Mouse (Mus musculus): ENCODE measurements at regions not wholly inside any gene's neighbourhood (a gene's known extent, or its start where the extent isn't known, plus 50 kb on each side); places are given as distances from the start of the nearest gene placed in this dataset.

DNA sequence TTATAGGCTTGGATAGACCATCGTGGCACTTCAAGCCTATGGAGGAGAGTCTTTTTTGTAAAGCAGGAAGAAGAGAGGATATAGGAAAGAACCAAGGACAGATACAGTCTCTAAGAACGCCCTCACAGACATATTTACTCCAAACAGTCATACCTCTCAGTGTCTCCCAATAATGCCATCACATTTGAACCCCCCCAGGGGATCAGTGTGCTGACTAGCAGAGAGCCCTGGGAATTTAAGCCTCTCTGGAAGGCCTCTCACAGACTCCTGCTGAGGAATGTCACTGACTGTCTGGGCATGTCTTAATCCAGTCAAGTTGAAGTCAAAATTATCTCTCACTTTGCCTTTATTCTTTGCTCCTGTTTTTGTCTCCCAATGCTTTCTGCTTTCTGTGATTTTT is 550.2 kb downstream of the Cd109 start:
- no peak overlapping the region for H3K9ac ChIP-seq (ENCODE audit: low read length)
- no peaks in the 10 kb centered on the region for H3K27me3 ChIP-seq (ENCODE audit: control insufficient read depth, insufficient read depth, low read length)
- no peaks in the 10 kb centered on the region for H3K9me3 ChIP-seq (ENCODE audit: control insufficient read depth, low read length)
- H3K4me2 ChIP-seq (replicated peaks; ENCODE audit: low read depth): no peak overlapping the region
- no peak overlapping the region for H3K4me3 ChIP-seq (ENCODE audit: low read depth, low read length)
- WGBS: 41% methylated on average over 2 of the region's 2 CpGs
- no peaks in the 10 kb centered on the region for H3K36me3 ChIP-seq (ENCODE audit: control insufficient read depth, insufficient read depth, low read length)
- H3K27ac ChIP-seq (replicated peaks): no peak overlapping the region
- no peak for ATAC-seq (ENCODE audit: low FRiP score, low TSS enrichment)
- H3K4me1 ChIP-seq (replicated peaks; ENCODE audit: control insufficient read depth, insufficient read depth): no peaks in the 10 kb centered on the region
- DNase-seq (ENCODE audit: low spot score): no peak
- TF ChIP-seq CTCF (IDR thresholded peaks at IDR 0.05; ENCODE audit: low read depth) (no peak), EP300 (optimal IDR thresholded peaks at IDR 0.05) (no peak)

DNA sequence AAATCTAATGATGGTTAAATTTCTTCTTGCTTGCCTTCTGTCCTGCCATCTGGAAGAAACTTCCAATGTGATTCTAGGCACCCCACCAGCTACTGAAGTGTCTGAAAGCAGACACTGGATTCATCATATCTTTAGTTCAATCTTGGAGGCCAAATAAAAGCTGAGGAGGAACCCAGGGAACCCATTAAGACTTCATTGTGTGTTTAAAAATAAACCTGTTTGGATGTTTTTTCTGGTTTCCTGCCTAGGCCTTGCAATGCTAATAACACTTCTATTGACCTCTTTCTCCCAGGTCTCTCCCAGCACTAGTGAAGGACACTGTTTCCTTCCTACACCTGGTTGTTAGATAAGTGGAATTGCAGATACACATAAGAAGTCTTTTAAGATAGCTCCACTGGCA is 545.6 kb downstream of the Col12a1 start:
- Histone ChIP-seq H3K9ac (ENCODE audit: low read length) (no peak overlapping the region), H3K9me3 (ENCODE audit: control insufficient read depth, low read length) (no peaks in the 10 kb centered on the region), H3K4me2 (replicated peaks; ENCODE audit: low read depth) (no peak overlapping the region), H3K4me3 (ENCODE audit: low read depth, low read length) (no peak overlapping the region), H3K27me3 (ENCODE audit: control insufficient read depth, insufficient read depth, low read length) (no peaks in the 10 kb centered on the region), H3K36me3 (ENCODE audit: control insufficient read depth, insufficient read depth, low read length) (no peaks in the 10 kb centered on the region), H3K4me1 (replicated peaks; ENCODE audit: control insufficient read depth, insufficient read depth) (no peaks in the 10 kb centered on the region), H3K27ac (replicated peaks) (no peak overlapping the region)
- no peak for TF ChIP-seq CTCF (IDR thresholded peaks at IDR 0.05; ENCODE audit: low read depth)
- ATAC-seq (ENCODE audit: low FRiP score, low TSS enrichment): no peak
- DNase-seq (ENCODE audit: low spot score): no peak

- no peak for DNase-seq (ENCODE audit: low spot score)
- Histone ChIP-seq H3K27me3 (ENCODE audit: control insufficient read depth, insufficient read depth, low read length) (no peaks in the 10 kb centered on the region), H3K36me3 (ENCODE audit: control insufficient read depth, insufficient read depth, low read length) (no peaks in the 10 kb centered on the region), H3K4me1 (replicated peaks; ENCODE audit: control insufficient read depth, insufficient read depth) (no peaks in the 10 kb centered on the region), H3K9me3 (ENCODE audit: control insufficient read depth, low read length) (no peaks in the 10 kb centered on the region), H3K27ac (replicated peaks) (no peak overlapping the region), H3K4me2 (replicated peaks; ENCODE audit: low read depth) (no peak overlapping the region), H3K9ac (ENCODE audit: low read length) (no peak overlapping the region), H3K4me3 (ENCODE audit: low read depth, low read length) (no peak overlapping the region)
- TF ChIP-seq CTCF (IDR thresholded peaks at IDR 0.05; ENCODE audit: low read depth): no peak
- TF ChIP-seq EP300 (optimal IDR thresholded peaks at IDR 0.05): no peak
- WGBS: 46% methylated on average over 2 of the region's 2 CpGs
- ATAC-seq (ENCODE audit: low FRiP score, low TSS enrichment): no peak
Observed at GRCm38 (mm10) chr9:79179954-79180353, 538.7 kb downstream of the Col12a1 start.

DNA sequence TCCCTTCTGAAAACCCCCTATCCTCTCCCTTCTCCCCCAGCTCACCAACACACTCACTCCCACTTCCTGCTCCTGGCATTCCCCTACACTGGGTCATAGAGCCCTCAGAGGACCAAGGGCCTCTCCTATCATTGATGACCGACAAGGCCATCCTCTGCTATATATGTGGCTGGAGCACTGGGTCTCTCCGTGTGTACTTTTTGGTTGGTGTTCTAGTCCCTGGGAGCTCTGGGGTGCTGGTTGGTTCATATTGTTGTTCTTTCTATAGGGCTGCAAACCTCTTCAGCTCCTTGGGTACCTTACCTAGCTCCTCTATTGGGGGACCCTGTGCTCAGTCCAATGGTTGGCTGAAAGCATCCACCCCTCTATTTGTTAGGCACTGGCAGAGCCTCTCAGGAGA is 523.2 kb downstream of the Col12a1 start:
- H3K4me2 ChIP-seq (replicated peaks; ENCODE audit: low read depth): no peak overlapping the region
- no peak overlapping the region for H3K9ac ChIP-seq (ENCODE audit: low read length)
- no peaks in the 10 kb centered on the region for H3K36me3 ChIP-seq (ENCODE audit: control insufficient read depth, insufficient read depth, low read length)
- DNase-seq (ENCODE audit: low spot score): no peak
- no peak for ATAC-seq (ENCODE audit: low FRiP score, low TSS enrichment)
- 89% methylated on average over 2 of the region's 2 CpGs for WGBS
- TF ChIP-seq EP300 (optimal IDR thresholded peaks at IDR 0.05): no peak
- TF ChIP-seq CTCF (IDR thresholded peaks at IDR 0.05; ENCODE audit: low read depth): no peak
- no peaks in the 10 kb centered on the region for H3K4me1 ChIP-seq (replicated peaks; ENCODE audit: control insufficient read depth, insufficient read depth)
- no peak overlapping the region for H3K4me3 ChIP-seq (ENCODE audit: low read depth, low read length)
- H3K9me3 ChIP-seq (ENCODE audit: control insufficient read depth, low read length): no peaks in the 10 kb centered on the region
- H3K27ac ChIP-seq (replicated peaks): no peak overlapping the region
- H3K27me3 ChIP-seq (ENCODE audit: control insufficient read depth, insufficient read depth, low read length): no peaks in the 10 kb centered on the region

DNA sequence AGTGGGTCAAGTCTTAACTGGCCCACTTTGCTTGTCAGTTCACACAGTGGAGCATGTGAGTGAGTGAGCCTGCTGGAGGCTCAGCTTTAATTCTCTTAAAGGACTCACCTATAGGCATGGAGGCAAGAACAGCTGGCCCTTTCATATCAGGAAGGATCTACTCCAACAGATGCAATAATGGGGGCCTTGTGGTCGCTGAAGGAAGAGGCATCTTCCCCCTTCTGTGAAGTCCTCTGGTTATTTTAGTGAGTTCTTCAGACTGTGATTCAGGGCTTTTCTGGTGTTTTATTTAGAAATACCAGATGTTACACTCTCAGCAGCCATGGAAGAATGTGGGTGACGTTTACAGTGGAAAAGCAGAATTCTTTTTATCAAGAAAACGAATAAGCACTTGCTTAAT is 516.9 kb downstream of the Col12a1 start:
- H3K27ac ChIP-seq (replicated peaks): no peak overlapping the region
- WGBS: 43% methylated on average over 3 of the region's 3 CpGs

GRCm38 (mm10) chr9:79213364-79213763 is 505.3 kb downstream of the Col12a1 start:
- Histone ChIP-seq H3K27ac (replicated peaks) (no peak overlapping the region), H3K36me3 (ENCODE audit: control insufficient read depth, insufficient read depth, low read length) (no peaks in the 10 kb centered on the region), H3K9me3 (ENCODE audit: control insufficient read depth, low read length) (no peaks in the 10 kb centered on the region), H3K9ac (ENCODE audit: low read length) (no peak overlapping the region), H3K4me3 (ENCODE audit: low read depth, low read length) (no peak overlapping the region), H3K4me1 (replicated peaks; ENCODE audit: control insufficient read depth, insufficient read depth) (no peaks in the 10 kb centered on the region), H3K4me2 (replicated peaks; ENCODE audit: low read depth) (no peak overlapping the region), H3K27me3 (ENCODE audit: control insufficient read depth, insufficient read depth, low read length) (no peaks in the 10 kb centered on the region)
- DNase-seq (ENCODE audit: low spot score) (no peak), ATAC-seq (ENCODE audit: low FRiP score, low TSS enrichment) (no peak)
- WGBS: 29% methylated on average over 6 of the region's 6 CpGs
- TF ChIP-seq EP300 (optimal IDR thresholded peaks at IDR 0.05) (no peak), CTCF (IDR thresholded peaks at IDR 0.05; ENCODE audit: low read depth) (no peak)

More for the DNA sequence above, 516.9 kb downstream of the Col12a1 start:
- H3K4me3 ChIP-seq (ENCODE audit: low read depth, low read length): no peak overlapping the region
- H3K4me1 ChIP-seq (replicated peaks; ENCODE audit: control insufficient read depth, insufficient read depth): no peaks in the 10 kb centered on the region
- H3K9ac ChIP-seq (ENCODE audit: low read length): no peak overlapping the region
- ATAC-seq (ENCODE audit: low FRiP score, low TSS enrichment) (no peak), DNase-seq (ENCODE audit: low spot score) (no peak)
- H3K9me3 ChIP-seq (ENCODE audit: control insufficient read depth, low read length): no peaks in the 10 kb centered on the region
- no peaks in the 10 kb centered on the region for H3K27me3 ChIP-seq (ENCODE audit: control insufficient read depth, insufficient read depth, low read length)
- no peaks in the 10 kb centered on the region for H3K36me3 ChIP-seq (ENCODE audit: control insufficient read depth, insufficient read depth, low read length)
- no peak overlapping the region for H3K4me2 ChIP-seq (replicated peaks; ENCODE audit: low read depth)
- TF ChIP-seq EP300 (optimal IDR thresholded peaks at IDR 0.05) (no peak), CTCF (IDR thresholded peaks at IDR 0.05; ENCODE audit: low read depth) (no peak)

Data from stomach, postnatal 0 days (tissue).